Mouse (Mus musculus) c-Kit-negative CD71-positive TER-119-positive erythroid progenitor cells, embryonic 14.5 days (primary cell): ENCODE data around the gene D430041D05Rik.

Source experiments
- DNase-seq: peaks from one replicate; pipeline ENCODE4 v3.0.0-alpha.2; 2013; ENCODE audit warnings: low read depth, low spot score

D430041D05Rik gene

DNA sequence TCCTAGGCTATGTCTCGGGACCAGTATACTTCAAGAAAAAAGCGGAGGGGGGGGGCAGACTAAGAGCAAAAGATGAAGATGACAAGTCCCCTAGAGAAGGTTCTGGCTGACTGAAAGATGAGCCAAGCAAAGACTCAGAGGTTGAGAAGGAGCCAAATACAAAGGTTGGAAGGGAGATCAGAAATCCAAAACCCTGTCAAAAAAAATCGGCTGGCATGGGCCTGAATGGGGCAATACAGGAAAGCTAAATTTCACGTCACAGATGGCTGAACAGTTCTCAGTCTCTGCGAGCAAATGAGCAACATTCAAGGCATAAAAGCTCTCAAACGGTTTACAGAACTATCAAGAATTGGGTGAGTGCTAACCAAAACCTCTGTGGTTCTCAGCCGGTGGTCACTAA is 2.5 kb downstream of the D430041D05Rik start:
- DNase-seq: no peak

- no peak for DNase-seq
Measured at GRCm38 (mm10) chr2:104407913-104408312, 2.9 kb downstream of the D430041D05Rik start.

DNA sequence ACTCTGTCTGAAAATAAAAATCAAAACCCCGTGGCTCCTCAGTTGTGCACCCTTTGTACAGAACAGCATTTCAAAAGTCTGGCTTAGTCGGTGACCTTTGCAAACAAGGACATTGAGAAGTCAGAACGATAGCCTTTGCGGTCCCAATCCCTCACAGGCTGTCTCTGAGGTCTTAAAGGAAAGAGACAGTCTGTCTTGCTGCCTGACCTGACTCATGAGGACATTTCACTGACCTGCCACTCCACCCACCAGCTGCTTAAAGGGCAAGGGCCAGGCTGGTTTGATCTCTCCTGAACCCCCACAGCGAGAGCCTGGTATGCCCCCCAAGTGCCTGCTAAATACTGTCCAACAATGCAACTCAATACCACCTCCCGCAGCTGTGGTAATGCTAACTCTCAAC is 6.8 kb downstream of the D430041D05Rik start:
- no peak for DNase-seq

- DNase-seq: no peak
Measured at GRCm38 (mm10) chr2:104398651-104399290, 12.0 kb downstream of the D430041D05Rik start.

DNA sequence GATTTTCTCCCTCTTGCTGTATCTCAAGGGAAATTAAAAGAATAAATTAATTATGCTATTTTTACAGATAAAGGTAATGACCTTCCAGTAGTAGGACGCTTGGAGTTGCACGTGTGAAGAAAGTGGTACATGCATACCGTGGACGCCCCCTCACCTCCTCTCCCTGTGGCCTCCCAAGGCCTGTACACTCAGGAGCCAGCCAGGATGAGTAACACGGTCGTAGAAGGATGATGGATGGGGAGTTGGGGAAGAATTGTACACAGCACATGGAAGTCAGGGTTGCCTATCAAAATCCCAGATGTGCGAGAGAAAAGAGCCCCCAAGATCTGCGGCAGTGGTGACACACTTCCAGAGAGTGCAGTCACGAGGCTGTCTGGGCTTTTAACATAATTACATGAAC is 14.9 kb downstream of the D430041D05Rik start:
- no peak for DNase-seq

GRCm38 (mm10) chr2:104394769-104395168 is 16.0 kb downstream of the D430041D05Rik start:
- no peak for DNase-seq

GRCm38 (mm10) chr2:104392700-104393312 is 18.0 kb downstream of the D430041D05Rik start:
- no peak for DNase-seq

DNA sequence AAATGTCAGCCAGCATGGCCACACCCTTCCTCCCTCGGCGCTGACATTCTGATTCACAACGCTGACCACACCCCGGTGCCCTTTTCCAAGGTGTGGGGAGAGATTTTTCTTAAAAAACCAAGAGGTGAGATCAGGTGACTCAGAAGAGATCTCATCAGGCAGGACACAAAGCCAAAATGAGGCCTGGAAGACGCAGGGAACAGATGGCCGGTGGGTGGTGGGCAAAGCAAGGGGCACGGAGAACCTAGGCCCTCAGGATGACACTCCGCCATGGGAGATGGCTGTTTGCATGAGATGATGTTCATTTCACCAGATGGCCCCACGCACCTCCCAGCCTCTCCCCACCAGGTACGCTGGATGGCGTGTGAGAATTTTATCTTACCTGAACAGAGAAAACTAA is 21.6 kb downstream of the D430041D05Rik start:
- DNase-seq: no peak

DNA sequence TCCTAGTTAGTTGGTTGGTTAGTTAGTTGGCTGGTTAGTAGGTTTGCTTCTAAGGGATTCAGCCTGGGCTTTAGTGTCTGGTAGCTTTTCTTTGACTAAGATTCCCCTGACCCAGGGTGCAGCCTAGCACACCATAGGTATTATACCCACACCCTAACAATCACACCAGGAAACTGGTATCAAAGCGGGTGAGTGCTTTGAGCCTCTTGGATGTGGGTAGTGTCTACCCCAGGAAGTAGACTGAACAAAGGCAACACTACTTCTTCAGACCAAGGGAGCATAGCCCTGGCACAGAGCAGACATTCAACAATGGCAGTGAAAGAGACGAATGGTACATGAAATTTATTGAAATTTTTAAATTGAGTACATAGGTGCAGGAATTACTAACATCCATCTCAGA is 24.9 kb downstream of the D430041D05Rik start:
- no peak for DNase-seq

- no peak for DNase-seq
Measured at GRCm38 (mm10) chr2:104383589-104383988, 27.2 kb downstream of the D430041D05Rik start.

- no peak for DNase-seq
Measured at GRCm38 (mm10) chr2:104382813-104383212, 28.0 kb downstream of the D430041D05Rik start.

DNA sequence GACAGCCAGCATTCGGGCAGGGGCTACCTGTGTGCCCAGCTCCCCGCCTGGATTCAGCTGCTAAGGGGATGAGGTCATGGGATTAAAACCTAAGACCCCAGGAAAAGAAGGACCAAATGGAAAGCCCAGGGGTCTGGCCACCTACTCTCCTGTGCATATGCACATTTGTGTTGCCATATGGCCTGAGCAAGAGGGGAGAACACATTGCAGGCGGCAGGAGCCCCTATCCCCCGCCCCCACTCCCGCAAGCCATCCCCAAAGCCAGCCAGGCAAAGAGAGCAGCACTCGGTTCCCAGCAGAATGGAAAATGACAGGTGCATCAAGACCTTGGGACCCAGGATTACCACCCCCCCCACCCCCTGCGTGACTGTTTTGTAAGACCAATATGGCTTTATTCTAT is 31.5 kb downstream of the D430041D05Rik start:
- no peak for DNase-seq

DNA sequence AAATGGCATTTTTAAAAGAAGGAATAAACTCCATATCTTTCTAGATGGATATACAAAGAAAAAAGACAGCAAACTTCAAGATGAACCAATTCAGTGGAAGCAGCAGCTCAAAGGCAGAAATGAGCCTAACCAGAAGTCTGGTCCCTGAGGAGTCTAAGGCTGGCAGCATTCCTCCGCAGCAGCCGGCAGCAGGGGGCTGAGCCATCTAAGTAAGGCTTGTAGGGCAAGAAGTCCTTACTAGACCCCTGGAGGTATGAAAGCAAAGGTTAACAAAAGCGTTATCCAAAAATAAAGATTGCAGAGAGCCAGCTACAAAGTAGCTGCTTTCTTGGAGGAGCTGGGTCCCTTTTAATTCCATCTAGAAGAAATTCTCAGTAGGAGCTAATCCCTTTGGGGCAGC is 32.0 kb downstream of the D430041D05Rik start:
- DNase-seq: no peak

DNA sequence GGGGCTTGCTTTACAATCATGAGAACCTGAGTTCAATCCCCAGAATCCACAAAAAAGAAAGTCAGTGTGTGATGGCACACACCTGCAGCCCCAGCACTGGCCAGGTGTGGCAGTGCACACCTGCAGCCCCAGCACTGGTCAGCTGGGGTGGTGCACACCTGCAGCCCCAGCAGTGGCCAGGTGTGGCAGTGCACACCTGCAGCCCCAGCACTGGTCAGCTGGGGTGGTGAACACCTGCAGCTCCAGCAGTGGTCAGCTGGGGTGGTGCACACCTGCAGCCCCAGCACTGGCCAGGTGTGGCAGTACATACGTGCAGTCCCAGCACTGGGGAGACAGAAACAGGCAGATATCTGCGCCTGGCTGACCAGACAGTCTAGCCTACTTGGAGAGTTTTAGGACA is 32.8 kb downstream of the D430041D05Rik start:
- no peak for DNase-seq

DNA sequence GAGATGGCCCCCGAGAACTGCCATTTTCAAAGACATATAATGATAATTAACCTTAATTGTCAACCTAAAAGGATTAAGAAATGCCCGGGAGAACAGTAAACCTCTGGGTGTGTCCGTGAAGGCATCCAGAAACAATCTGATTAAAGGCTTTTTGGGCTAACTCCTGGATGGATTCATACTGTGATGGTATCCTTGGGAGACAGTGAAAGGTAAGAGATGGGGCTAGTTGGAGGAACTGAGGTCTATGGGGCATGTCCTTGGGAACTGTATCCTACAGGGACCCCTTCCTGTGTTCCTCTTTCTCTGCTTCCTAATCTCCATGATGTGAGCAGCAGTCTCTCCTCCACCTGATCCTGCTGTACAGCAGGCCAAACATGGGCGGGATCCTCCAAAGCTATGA is 38.7 kb downstream of the D430041D05Rik start:
- DNase-seq: no peak

DNA sequence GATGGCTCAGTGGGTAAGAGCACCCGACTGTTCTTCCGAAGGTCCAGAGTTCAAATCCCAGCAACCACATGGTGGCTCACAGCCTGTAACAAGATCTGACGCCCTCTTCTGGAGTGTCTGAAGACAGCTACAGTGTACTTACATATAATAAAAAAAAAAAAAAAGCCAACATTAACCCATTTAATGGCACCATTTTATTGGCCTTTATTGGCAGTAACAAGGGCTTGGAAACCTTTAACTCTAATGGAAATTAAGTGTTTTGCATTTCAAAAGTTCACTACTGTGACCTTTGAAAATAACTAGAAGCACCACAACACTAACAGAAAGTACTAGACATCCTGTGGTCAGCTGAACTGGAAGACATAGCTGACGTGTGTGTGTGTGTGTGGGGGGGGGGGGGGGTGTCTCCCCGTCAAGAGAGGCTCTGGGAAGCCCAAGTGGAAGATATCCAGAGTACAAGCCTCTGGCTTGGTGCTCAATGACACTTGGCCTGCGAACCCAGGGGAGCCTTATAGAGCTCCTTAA is 39.1 kb downstream of the D430041D05Rik start:
- no peak for DNase-seq

GRCm38 (mm10) chr2:104367836-104368298 is 42.9 kb downstream of the D430041D05Rik start:
- DNase-seq: no peak

DNA sequence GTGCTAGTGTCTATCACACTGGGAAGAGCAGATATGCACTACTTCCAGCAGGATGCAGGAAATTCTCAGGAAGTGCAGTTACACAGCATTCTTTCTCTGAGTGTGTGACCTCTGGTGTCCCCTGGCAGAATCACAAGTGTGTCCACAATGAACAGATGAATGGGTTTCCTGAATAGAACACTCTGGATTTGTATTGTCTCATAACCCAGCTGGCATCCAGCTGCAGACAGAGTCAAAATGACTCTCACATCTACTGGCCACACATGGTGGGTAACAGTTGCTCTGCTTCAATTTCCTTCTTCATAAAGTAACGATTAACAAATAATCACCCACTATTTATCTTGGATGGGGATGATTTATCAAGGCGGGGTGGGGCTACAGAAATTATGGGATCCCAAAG is 43.5 kb downstream of the D430041D05Rik start:
- no peak for DNase-seq

GRCm38 (mm10) chr2:104359305-104359704 is 51.5 kb downstream of the D430041D05Rik start:
- DNase-seq: no peak

DNA sequence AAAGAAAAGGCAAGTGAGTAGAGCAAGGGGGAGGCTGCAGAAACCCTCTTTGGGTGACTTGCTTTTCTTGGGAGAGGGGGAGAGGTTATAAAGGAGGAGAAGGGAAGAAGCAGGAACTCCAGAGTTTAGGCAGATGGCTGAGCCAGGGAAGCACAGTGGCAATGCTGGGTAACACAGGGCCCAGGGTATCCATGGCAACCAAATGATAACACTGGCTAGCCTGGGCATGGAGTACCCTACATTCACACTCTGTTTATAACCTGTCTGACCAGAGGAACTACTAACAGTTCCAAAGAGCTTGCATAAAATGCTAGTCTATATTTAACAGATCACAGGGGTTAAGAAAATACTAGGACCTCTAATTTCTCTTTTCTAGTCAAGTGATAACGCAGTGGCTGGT is 51.9 kb downstream of the D430041D05Rik start:
- no peak for DNase-seq

- no peak for DNase-seq
Measured at GRCm38 (mm10) chr2:104356531-104356930, 54.3 kb downstream of the D430041D05Rik start.

DNA sequence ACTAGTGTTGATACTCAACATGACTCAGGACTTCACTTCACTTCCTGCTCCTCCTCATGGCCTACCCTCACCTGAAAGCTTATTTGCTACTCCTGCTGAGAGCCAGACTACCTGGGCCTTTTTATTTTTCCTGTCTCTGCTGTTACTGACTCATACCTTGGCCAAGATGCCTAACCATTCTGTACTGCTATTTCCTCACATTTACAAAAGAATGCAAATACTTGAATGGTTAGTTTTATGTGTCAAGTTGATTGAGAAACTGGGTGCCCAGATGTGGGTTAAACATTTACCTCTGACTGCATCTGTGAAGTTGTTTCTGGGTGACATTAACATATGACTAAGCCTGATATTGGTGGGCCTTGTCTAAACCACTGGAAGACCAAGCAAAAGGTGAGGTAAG is 56.7 kb downstream of the D430041D05Rik start:
- no peak for DNase-seq

GRCm38 (mm10) chr2:104352204-104352493 is 58.7 kb downstream of the D430041D05Rik start:
- DNase-seq: no peak
